Mouse (Mus musculus): ENCODE data around the gene Polg. TPM values are rescaled to one million over a fixed set of nuclear protein-coding genes. Genes with fewer than 3 reads are reported as not detected.

The Polg gene
- total and polyA plus RNA-seq, 2 experiments, result 28.9 to 31.9 TPM

- peaks cover 11% of the 10 kb centered on the region for H3K79me2 ChIP-seq (ENCODE audit: control insufficient read depth, insufficient read depth, low read length)
- 93% methylated on average over 10 of the region's 10 CpGs for WGBS
- H3K4me1 ChIP-seq (ENCODE audit: control insufficient read depth, insufficient read depth, low read length), result peaks cover 7% of the 10 kb centered on the region
- no peak for TF ChIP-seq CTCF (IDR thresholded peaks at IDR 0.05; ENCODE audit: low read depth, low read length)
- TF ChIP-seq POLR2A (IDR thresholded peaks at IDR 0.05; ENCODE audit: extremely low read depth, insufficient read depth, low read length), result no peak
- H3K27ac ChIP-seq (replicated peaks; ENCODE audit: insufficient read depth, low read depth, low read length), result no peak overlapping the region
- peaks cover 19% of the 10 kb centered on the region for H3K36me3 ChIP-seq (ENCODE audit: control insufficient read depth, insufficient read depth, low read length)
- H3K27me3 ChIP-seq (ENCODE audit: control insufficient read depth, insufficient read depth, low read length), result no peaks in the 10 kb centered on the region
- H3K4me3 ChIP-seq (ENCODE audit: insufficient read depth, low read depth, low read length), result no peak overlapping the region
- H3K9ac ChIP-seq (ENCODE audit: low read depth, low read length), result no peak overlapping the region
- DNase-seq (ENCODE audit: extremely low read depth, low read depth, low spot score), result no peak
Measured at GRCm38 (mm10) chr7:79461721-79462120, 4.4 kb downstream of the Polg start.

DNA sequence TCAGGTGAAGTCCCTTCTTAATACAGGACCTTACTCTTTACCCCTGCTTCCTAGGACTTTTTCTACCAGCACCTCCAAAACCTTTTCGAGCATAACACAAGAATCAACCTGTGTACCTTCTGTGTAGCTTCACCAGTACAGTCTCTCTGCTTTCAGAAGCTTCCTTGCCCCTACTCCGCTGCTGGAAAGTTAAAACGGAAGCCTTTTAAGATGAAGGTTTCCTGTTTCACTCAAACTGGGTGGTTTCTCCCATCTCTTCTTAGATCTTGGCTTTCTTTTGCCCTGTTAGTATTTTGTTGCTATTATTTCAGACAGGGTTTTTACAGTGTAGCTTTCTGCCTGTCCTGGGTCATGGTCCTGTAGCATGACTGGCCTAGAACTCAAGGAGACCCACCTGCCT is 18.7 kb downstream of the Polg start:
- Histone ChIP-seq H3K27me3 (ENCODE audit: control insufficient read depth, insufficient read depth, low read length) (no peaks in the 10 kb centered on the region), H3K4me1 (ENCODE audit: control insufficient read depth, insufficient read depth, low read length) (no peaks in the 10 kb centered on the region), H3K27ac (replicated peaks; ENCODE audit: insufficient read depth, low read depth, low read length) (no peak overlapping the region), H3K4me3 (ENCODE audit: insufficient read depth, low read depth, low read length) (no peak overlapping the region), H3K79me2 (ENCODE audit: control insufficient read depth, insufficient read depth, low read length) (no peaks in the 10 kb centered on the region), H3K9ac (ENCODE audit: low read depth, low read length) (no peak overlapping the region), H3K36me3 (ENCODE audit: control insufficient read depth, insufficient read depth, low read length) (peaks cover 52% of the 10 kb centered on the region)
- TF ChIP-seq CTCF (IDR thresholded peaks at IDR 0.05; ENCODE audit: low read depth, low read length) (no peak), POLR2A (IDR thresholded peaks at IDR 0.05; ENCODE audit: extremely low read depth, insufficient read depth, low read length) (no peak)
- DNase-seq (ENCODE audit: extremely low read depth, low read depth, low spot score), result no peak
- WGBS, result 92% methylated on average over 3 of the region's 3 CpGs

DNA sequence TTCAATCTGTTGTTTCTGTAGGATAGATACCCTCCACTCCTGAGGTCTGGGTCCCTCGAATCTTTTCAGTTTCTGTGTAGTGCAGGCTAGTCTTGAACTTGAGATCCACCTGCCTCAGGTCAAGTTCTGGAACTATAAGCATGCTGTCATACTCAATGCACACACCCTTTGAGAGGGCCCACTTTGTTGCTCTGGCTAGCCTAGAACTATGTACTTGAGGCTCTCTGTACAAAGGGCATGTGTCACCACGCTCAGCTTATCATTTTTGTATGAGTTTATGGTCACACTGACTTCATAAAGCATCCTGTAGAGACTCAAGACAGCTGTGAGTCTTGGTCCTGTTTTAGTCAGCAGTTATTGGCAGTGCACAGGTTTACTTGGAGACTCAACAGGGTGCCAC is 19.1 kb downstream of the Polg start:
- DNase-seq (ENCODE audit: extremely low read depth, low read depth, low spot score), result no peak
- TF ChIP-seq POLR2A (IDR thresholded peaks at IDR 0.05; ENCODE audit: extremely low read depth, insufficient read depth, low read length), result no peak
- TF ChIP-seq CTCF (IDR thresholded peaks at IDR 0.05; ENCODE audit: low read depth, low read length), result no peak
- peaks cover 48% of the 10 kb centered on the region for H3K36me3 ChIP-seq (ENCODE audit: control insufficient read depth, insufficient read depth, low read length)
- no peaks in the 10 kb centered on the region for H3K4me1 ChIP-seq (ENCODE audit: control insufficient read depth, insufficient read depth, low read length)
- no peak overlapping the region for H3K4me3 ChIP-seq (ENCODE audit: insufficient read depth, low read depth, low read length)
- H3K9ac ChIP-seq (ENCODE audit: low read depth, low read length), result no peak overlapping the region
- H3K79me2 ChIP-seq (ENCODE audit: control insufficient read depth, insufficient read depth, low read length), result no peaks in the 10 kb centered on the region
- 93% methylated on average over 2 of the region's 2 CpGs for WGBS
- no peak overlapping the region for H3K27ac ChIP-seq (replicated peaks; ENCODE audit: insufficient read depth, low read depth, low read length)
- H3K27me3 ChIP-seq (ENCODE audit: control insufficient read depth, insufficient read depth, low read length), result no peaks in the 10 kb centered on the region

DNA sequence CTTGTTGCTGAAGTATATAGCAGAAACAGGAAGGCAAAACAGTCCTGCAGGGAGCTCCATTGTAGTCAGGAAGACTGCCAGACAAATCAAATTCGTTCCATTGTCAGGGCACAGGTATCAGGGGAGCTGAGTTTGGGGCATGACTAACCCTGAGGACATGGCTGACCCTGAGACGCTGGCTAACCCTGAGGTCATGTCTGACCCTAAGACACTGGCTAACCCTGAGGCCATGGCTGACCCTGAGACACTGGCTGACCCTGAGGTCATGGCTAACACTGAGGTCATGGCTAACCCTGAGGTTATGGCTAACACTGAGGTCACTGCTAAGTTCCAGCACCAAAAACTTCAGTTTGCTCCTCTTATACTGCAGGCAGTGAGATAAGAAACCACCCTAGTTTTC is 26.1 kb downstream of the Polg start:
- H3K27me3 ChIP-seq (ENCODE audit: control insufficient read depth, insufficient read depth, low read length), result no peaks in the 10 kb centered on the region
- no peaks in the 10 kb centered on the region for H3K79me2 ChIP-seq (ENCODE audit: control insufficient read depth, insufficient read depth, low read length)
- H3K36me3 ChIP-seq (ENCODE audit: control insufficient read depth, insufficient read depth, low read length), result no peaks in the 10 kb centered on the region
- WGBS, result 62% methylated on average over 2 of the region's 2 CpGs
- no peak for TF ChIP-seq CTCF (IDR thresholded peaks at IDR 0.05; ENCODE audit: low read depth, low read length)
- TF ChIP-seq POLR2A (IDR thresholded peaks at IDR 0.05; ENCODE audit: extremely low read depth, insufficient read depth, low read length), result no peak
- no peak overlapping the region for H3K4me3 ChIP-seq (ENCODE audit: insufficient read depth, low read depth, low read length)
- no peak overlapping the region for H3K27ac ChIP-seq (replicated peaks; ENCODE audit: insufficient read depth, low read depth, low read length)
- H3K9ac ChIP-seq (ENCODE audit: low read depth, low read length), result no peak overlapping the region
- no peaks in the 10 kb centered on the region for H3K4me1 ChIP-seq (ENCODE audit: control insufficient read depth, insufficient read depth, low read length)
- DNase-seq (ENCODE audit: extremely low read depth, low read depth, low spot score), result peak; percentile 3

- no peak overlapping the region for H3K4me3 ChIP-seq (ENCODE audit: insufficient read depth, low read depth, low read length)
- no peaks in the 10 kb centered on the region for H3K36me3 ChIP-seq (ENCODE audit: control insufficient read depth, insufficient read depth, low read length)
- no peaks in the 10 kb centered on the region for H3K79me2 ChIP-seq (ENCODE audit: control insufficient read depth, insufficient read depth, low read length)
- TF ChIP-seq CTCF (IDR thresholded peaks at IDR 0.05; ENCODE audit: low read depth, low read length) (no peak), POLR2A (IDR thresholded peaks at IDR 0.05; ENCODE audit: extremely low read depth, insufficient read depth, low read length) (no peak)
- H3K9ac ChIP-seq (ENCODE audit: low read depth, low read length), result no peak overlapping the region
- no peaks in the 10 kb centered on the region for H3K27me3 ChIP-seq (ENCODE audit: control insufficient read depth, insufficient read depth, low read length)
- H3K4me1 ChIP-seq (ENCODE audit: control insufficient read depth, insufficient read depth, low read length), result no peaks in the 10 kb centered on the region
- H3K27ac ChIP-seq (replicated peaks; ENCODE audit: insufficient read depth, low read depth, low read length), result no peak overlapping the region
- no peak for DNase-seq (ENCODE audit: extremely low read depth, low read depth, low spot score)
- 76% methylated on average over 5 of the region's 5 CpGs for WGBS
Measured at GRCm38 (mm10) chr7:79428243-79428642, 37.9 kb downstream of the Polg start.

DNA sequence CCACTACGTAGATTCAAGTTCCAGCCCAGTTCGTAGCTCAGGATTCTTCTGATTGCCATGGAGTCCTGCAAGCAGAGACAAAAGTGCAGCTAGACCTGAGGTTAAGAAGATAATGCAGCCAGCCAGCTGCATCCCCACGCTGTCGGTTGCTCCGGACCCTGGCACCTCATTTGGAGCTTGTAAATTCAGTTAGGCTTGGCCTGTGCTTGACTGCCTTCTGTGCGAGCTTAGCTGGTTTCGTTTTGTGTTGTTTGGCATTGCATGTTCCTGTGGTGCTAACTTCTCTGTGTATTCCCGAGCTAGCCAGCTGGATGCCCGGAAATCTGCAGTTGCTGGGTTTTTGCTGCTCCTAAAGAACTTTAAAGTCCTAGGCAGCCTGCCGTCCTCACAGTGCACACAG is 40.4 kb downstream of the Polg start:
- Histone ChIP-seq H3K9ac (ENCODE audit: low read depth, low read length) (no peak overlapping the region), H3K27me3 (ENCODE audit: control insufficient read depth, insufficient read depth, low read length) (no peaks in the 10 kb centered on the region), H3K4me3 (ENCODE audit: insufficient read depth, low read depth, low read length) (no peak overlapping the region), H3K79me2 (ENCODE audit: control insufficient read depth, insufficient read depth, low read length) (no peaks in the 10 kb centered on the region), H3K4me1 (ENCODE audit: control insufficient read depth, insufficient read depth, low read length) (no peaks in the 10 kb centered on the region), H3K27ac (replicated peaks; ENCODE audit: insufficient read depth, low read depth, low read length) (no peak overlapping the region), H3K36me3 (ENCODE audit: control insufficient read depth, insufficient read depth, low read length) (no peaks in the 10 kb centered on the region)
- no peak for TF ChIP-seq POLR2A (IDR thresholded peaks at IDR 0.05; ENCODE audit: extremely low read depth, insufficient read depth, low read length)
- no peak for TF ChIP-seq CTCF (IDR thresholded peaks at IDR 0.05; ENCODE audit: low read depth, low read length)
- no peak for DNase-seq (ENCODE audit: extremely low read depth, low read depth, low spot score)
- 95% methylated on average over 10 of the region's 10 CpGs for WGBS
